Mouse (Mus musculus): Measurements from ENCODE around the gene Tfcp2l1. TPM values are rescaled to one million over a fixed set of nuclear protein-coding genes. Genes with fewer than 3 reads are reported as not detected.

The Tfcp2l1 gene
- total RNA-seq, 1 experiment from 2014 or later = 0.84 TPM

DNA sequence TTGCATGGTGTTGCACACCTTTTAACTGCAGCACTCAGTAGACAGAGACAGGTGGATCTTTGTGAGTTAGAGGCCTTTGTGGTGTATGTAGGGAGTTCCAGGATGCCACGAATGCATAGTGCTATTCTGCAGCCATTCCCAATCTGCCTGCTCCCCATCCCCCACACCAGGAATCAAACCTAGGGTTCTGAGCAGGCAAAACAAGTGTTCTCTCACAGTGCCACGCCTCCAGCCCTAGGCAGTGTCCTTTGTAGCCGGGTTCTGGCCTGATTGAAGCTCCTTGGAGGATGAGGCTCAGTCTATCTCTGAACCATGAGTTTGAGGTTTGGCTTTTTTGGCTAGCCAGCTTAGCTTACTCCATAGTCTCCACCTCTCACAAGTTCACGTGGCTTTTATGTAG, 18.0 kb downstream of the Tfcp2l1 start:
- ATAC-seq (replicated peaks in 1 of 2; ENCODE audit: insufficient read depth in 1 of 2, low FRiP score in 2 of 2, low TSS enrichment in 1 of 2, low read depth in 1 of 2, poor library complexity in 2 of 2, severe bottlenecking in 2 of 2) = no peak

DNA sequence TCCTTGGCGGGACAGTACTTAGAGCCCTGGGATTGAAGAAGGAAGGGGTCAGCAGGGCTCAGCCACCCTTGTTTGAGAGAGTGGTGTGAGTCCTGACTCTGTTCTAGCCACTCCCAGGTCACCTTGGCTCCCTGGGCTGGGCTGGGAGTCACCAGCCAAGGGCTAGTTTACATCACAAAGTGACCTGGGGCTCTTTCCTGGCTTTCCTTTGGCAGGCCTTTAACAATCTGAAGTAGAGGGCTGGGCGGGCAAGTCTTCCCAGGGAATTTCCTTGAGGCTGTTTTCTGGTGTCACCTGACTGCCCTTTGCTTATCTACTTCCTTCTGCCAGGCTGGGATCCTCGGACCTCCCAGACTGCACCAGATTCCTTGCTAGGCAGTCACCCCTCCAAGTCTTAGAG, 20.3 kb downstream of the Tfcp2l1 start:
- ATAC-seq (replicated peaks in 1 of 2; ENCODE audit: insufficient read depth in 1 of 2, low FRiP score in 2 of 2, low TSS enrichment in 1 of 2, low read depth in 1 of 2, poor library complexity in 2 of 2, severe bottlenecking in 2 of 2) = no peak

DNA sequence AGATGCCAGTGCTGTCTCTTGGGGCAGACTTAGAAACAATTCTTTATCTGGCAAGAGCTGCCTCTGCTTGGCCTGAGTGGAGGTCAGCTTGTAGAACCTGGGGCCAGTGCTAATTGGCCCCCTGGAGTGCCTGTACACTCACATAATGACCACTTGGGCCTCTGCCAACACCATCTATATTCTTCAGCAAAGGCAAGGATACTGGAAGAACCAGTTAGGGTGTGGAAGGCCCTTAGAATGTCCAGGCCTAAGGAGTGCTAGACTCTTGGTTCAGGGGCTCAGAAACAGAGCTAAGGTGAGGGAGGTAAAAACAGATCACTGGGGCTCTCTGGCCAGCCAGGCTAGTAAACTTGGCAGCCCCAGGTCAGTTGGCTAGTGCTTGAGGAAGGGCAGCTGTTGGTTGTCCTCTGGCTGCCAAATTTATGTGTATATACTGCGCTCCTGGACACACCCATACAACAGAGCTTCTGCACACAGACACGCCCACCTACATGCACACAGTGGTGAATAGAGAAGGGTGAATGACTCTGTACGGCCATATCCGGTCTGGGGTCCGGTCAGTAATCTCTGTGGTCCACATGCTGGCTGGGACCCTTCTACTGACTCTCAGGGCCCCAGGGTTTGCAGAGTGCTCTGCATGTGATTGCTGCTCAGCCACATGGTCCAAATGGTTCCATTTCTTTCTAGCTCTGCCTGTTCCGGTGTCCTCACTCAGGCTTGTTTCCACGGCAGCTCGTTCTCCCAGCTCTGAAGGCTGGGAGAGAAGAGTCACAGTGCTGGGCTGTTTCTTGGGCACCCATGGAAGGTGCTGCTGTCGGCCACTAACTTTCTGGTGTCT, 22.4 kb downstream of the Tfcp2l1 start:
- no peak for ATAC-seq (replicated peaks in 1 of 2; ENCODE audit: insufficient read depth in 1 of 2, low FRiP score in 2 of 2, low TSS enrichment in 1 of 2, low read depth in 1 of 2, poor library complexity in 2 of 2, severe bottlenecking in 2 of 2)

DNA sequence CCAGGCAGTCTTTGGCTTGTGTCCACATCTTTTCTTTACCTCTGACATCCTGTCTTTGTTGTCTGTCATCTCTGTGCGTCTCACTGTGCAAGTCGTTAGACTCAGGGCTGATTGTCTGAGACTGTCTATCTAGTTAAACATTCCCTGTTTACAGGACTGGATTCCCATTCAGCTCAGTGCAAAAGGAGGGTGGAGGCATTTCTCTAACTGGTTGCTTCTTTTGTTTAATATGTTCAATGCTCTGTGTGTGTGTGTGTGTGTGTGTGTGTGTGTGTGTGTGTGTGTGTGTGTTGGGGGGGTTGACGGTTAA, 23.0 kb downstream of the Tfcp2l1 start:
- ATAC-seq (replicated peaks in 1 of 2; ENCODE audit: insufficient read depth in 1 of 2, low FRiP score in 2 of 2, low TSS enrichment in 1 of 2, low read depth in 1 of 2, poor library complexity in 2 of 2, severe bottlenecking in 2 of 2) = no peak

DNA sequence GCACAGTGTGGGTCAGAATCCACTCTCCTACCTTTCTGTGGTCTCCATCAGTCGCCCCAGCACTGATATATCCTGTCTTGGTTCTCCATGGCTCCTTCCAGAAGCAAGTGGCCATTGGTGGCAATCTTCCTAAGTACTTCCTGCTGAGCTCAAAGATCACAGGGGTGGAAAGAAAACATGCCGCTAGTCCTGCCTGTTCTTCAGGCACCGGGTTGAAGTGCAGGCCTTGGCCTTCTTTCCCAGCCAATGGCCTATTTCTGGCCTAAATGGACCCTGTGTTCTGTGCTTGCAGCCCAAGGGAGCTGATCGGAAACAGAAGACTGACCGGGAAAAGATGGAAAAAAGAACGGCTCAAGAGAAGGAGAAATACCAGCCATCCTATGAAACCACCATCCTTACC, 31.0 kb downstream of the Tfcp2l1 start:
- no peak for ATAC-seq (replicated peaks in 1 of 2; ENCODE audit: insufficient read depth in 1 of 2, low FRiP score in 2 of 2, low TSS enrichment in 1 of 2, low read depth in 1 of 2, poor library complexity in 2 of 2, severe bottlenecking in 2 of 2)

DNA sequence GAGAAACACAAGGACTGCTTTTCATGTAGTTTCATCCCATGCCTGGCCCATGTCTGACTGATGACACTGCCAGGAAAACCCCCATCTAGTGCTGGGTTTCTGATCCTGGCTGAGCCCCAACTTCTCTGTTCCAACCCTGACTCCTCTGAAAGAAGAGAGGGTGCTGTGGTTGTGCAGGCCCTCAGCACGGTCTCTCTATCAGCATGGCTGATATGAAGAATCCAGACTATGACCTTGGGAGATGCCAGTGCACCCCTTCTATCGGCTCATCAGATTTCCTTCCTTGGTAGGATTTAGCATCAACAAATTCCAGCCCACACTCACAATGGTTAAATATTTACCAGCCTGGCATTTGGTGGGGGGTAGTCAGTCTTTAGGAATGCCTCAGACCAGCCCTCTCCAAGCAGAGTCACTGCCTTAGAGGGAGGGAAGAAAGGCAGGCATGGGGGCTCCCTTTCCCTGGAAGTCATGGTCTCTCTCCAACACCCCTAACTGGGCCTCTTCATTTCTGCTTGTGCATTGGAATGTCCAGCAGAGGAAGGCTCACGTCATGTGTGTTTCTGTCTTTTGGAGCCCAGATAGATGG, 33.2 kb downstream of the Tfcp2l1 start:
- no peak for ATAC-seq (replicated peaks in 1 of 2; ENCODE audit: insufficient read depth in 1 of 2, low FRiP score in 2 of 2, low TSS enrichment in 1 of 2, low read depth in 1 of 2, poor library complexity in 2 of 2, severe bottlenecking in 2 of 2)

DNA sequence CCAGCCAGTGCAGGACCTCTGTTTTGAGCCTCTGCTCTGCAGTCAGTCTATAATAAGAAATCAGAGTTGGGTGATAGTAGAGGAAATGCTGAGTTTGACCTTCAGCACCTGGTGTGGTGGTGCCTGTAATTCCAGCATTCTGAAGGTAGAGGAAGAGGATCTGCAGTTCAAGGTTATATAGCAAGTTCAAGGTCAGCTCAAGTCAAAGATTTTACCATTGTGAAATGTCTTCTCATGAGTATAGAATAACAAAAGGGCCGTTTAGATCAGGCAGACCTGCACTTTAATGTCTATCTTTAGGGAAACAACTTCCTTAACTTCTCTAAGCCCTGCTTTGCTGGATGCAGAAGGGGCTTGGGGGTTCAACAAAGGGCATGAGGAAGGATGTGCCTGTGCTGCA, 35.3 kb downstream of the Tfcp2l1 start:
- ATAC-seq (replicated peaks in 1 of 2; ENCODE audit: insufficient read depth in 1 of 2, low FRiP score in 2 of 2, low TSS enrichment in 1 of 2, low read depth in 1 of 2, poor library complexity in 2 of 2, severe bottlenecking in 2 of 2) = no peak

DNA sequence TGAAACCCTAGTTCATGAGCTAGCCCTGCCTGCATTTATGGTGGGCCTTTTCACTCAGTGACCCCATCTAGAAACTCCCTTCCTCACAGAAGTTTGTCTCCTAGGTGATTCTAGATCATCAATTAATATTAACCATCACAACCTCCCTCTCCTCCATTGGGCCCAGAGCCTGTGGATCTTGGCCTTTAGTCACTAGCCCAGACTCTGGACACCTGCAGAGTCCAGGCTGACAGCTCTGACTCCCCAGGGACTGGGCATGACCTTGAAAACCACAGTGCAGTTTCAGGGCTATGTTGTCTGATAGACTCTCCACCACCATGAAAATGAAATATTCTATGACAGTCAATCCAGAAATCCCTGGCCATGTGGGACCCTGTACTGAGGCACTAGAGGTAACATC, 39.8 kb downstream of the Tfcp2l1 start:
- ATAC-seq (replicated peaks in 1 of 2; ENCODE audit: insufficient read depth in 1 of 2, low FRiP score in 2 of 2, low TSS enrichment in 1 of 2, low read depth in 1 of 2, poor library complexity in 2 of 2, severe bottlenecking in 2 of 2) = no peak

DNA sequence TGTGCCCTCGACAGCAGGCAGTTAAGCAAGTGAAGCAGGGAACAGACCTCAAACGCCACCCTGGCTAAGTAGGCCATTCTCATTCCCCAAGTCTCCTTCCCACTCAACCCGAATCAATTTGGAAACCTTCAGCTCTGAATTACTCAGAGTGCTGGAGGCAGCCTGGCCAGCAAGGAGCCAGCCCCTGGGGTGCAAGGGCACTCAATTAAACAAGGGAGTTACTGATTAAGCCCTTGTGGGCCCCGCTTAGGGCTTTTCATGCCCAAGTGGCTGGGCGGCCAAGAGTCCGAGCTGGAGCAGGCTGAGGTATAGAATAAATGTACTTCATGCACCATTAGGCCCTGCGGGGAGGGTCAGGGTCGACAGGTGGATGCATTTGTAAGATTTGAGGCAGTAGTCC, 44.5 kb downstream of the Tfcp2l1 start:
- no peak for ATAC-seq (replicated peaks in 1 of 2; ENCODE audit: insufficient read depth in 1 of 2, low FRiP score in 2 of 2, low TSS enrichment in 1 of 2, low read depth in 1 of 2, poor library complexity in 2 of 2, severe bottlenecking in 2 of 2)

DNA sequence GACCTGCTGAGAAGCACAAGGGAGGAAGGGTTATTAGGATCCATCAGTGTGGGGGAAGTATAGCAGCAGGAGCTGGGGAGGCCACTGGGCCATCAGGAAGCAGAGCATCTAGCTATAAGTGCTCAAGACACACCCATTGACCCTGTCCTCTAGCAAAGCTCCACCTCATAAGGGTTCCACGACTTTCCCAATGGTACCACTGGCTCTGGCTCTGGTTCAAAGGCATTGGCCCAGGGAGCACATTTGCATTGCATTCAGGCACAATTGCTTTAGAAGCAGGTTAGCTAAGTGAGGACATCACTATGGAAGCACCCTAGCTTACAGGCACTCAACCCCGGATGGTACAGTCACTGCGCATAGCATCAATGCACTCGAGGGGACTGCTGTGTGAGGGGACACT, 46.4 kb downstream of the Tfcp2l1 start:
- peak in 1 of 2 experiments; percentile 28; a peak in 1 of 4 replicates for ATAC-seq (replicated peaks in 1 of 2; ENCODE audit: insufficient read depth in 1 of 2, low FRiP score in 2 of 2, low TSS enrichment in 1 of 2, low read depth in 1 of 2, poor library complexity in 2 of 2, severe bottlenecking in 2 of 2)

DNA sequence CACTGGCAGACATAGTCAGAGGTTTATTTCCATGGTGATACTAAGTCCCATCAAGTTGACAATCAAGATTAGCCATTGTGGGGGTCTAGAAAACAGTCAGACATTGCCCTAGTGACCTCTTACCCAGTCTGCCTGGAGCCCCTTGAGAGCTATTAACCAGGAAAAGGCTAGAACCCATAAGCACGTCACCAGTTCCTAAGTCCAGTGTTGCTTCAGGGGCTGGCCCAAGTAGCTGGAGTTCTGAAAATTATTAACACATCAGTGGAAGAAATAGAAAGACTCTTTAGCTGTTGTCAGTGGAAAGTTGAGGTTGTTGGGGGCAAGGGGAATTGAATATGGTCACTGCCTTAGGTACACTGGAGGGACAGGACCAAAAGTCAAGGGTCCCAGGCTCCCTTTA, 54.2 kb downstream of the Tfcp2l1 start:
- no peak for ATAC-seq (replicated peaks in 1 of 2; ENCODE audit: insufficient read depth in 1 of 2, low FRiP score in 2 of 2, low TSS enrichment in 1 of 2, low read depth in 1 of 2, poor library complexity in 2 of 2, severe bottlenecking in 2 of 2)

DNA sequence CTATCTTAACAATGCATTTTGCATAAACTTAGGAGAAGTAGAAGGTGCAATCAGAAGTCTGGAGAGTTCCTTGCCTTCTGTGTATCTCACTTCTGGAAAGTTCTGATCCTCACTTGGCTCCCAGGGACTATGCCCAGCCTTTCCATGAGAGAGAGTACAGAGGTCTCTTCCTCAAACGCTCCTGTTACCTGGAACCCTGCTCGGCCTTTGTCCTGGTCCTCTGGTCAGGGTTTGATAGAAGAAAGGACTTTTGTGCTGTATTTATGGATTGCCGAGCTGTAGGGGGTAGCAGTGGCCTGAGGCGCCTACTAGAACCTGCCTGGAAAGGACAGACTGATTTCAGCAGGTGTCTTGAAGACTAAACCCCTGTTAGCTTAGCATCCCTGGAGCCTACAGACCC, 55.9 kb downstream of the Tfcp2l1 start:
- no peak for ATAC-seq (replicated peaks in 1 of 2; ENCODE audit: insufficient read depth in 1 of 2, low FRiP score in 2 of 2, low TSS enrichment in 1 of 2, low read depth in 1 of 2, poor library complexity in 2 of 2, severe bottlenecking in 2 of 2)

DNA sequence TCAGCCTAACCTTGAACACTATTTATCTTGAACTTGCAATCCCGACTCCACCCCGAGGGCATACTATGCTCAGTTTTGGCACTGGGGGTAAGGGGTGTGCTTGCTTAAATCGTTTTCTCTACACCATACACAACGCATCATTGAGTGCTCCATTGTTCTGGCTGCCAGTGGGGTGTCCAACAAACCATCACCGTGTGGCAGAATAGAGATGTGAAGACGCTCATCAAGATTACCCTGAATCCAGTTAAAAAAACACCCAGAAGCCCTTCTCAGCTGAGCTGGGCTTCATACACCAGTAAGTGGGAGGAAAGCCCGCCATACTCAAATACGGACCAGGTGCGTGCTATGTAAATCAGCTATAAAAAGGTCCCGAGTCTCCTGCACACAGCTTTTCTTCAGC, 60.0 kb downstream of the Tfcp2l1 start:
- no peak for ATAC-seq (replicated peaks in 1 of 2; ENCODE audit: insufficient read depth in 1 of 2, low FRiP score in 2 of 2, low TSS enrichment in 1 of 2, low read depth in 1 of 2, poor library complexity in 2 of 2, severe bottlenecking in 2 of 2)

DNA sequence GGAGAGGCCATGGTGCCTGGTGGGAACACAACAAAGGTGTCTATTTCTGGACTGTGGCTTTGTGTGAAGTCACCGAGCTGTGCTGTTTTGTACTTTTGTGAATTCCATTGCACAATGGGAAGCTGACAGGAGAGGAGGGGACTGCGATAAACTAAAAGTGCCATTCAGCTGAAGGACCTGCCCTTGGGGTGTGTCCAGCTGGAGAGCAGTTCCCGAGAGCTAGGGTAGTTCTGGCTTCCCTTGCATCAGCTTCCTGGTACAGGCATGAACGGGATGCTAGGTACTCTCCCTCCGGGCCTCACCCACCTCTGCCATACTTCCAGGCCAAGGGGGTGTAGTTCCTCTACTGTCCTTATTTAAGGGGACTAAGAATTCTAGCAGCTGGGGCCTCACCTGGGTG, 62.1 kb downstream of the Tfcp2l1 start:
- no peak for ATAC-seq (replicated peaks in 1 of 2; ENCODE audit: insufficient read depth in 1 of 2, low FRiP score in 2 of 2, low TSS enrichment in 1 of 2, low read depth in 1 of 2, poor library complexity in 2 of 2, severe bottlenecking in 2 of 2)

DNA sequence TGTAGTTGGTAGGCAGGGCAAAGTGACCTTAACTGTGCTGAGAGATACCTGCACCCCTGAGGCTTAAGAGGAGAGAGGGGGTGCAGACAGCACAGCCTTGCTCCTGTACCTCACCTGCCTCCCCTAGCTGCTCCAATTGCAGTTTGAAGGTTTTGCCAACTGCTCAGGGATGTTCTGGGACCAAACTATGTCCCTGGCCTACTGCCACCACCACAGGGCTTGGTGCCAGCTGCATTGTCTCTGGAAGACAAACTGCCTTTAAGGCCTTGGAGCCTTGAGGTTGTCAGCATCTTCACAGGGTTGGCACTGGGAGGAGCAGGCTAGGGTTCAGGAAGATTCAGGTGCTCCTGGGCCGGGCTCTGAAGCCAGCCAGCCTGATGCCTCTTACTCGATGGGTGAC, 66.7 kb downstream of the Tfcp2l1 start:
- no peak for ATAC-seq (replicated peaks in 1 of 2; ENCODE audit: insufficient read depth in 1 of 2, low FRiP score in 2 of 2, low TSS enrichment in 1 of 2, low read depth in 1 of 2, poor library complexity in 2 of 2, severe bottlenecking in 2 of 2)

DNA sequence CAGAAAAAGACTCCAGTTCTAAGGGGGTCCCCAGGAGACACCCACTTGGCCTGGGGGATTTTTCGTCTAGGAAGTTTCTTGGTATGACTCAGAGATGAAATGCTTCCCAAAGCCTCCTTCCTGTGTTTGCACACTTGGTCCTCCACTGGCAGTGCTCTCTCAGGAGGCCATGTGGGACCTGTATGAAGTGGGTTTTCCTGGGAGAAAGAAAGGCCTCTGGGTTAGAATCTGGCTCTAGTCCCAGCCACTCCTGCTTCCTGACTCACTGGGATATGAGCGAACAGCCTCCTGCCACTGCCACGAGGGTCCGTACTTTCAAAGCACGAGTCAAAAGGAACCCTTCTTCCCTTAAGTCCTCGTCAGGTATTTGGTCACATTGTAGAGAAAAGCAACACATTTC, 70.2 kb downstream of the Tfcp2l1 start:
- no peak for ATAC-seq (replicated peaks in 1 of 2; ENCODE audit: insufficient read depth in 1 of 2, low FRiP score in 2 of 2, low TSS enrichment in 1 of 2, low read depth in 1 of 2, poor library complexity in 2 of 2, severe bottlenecking in 2 of 2)

DNA sequence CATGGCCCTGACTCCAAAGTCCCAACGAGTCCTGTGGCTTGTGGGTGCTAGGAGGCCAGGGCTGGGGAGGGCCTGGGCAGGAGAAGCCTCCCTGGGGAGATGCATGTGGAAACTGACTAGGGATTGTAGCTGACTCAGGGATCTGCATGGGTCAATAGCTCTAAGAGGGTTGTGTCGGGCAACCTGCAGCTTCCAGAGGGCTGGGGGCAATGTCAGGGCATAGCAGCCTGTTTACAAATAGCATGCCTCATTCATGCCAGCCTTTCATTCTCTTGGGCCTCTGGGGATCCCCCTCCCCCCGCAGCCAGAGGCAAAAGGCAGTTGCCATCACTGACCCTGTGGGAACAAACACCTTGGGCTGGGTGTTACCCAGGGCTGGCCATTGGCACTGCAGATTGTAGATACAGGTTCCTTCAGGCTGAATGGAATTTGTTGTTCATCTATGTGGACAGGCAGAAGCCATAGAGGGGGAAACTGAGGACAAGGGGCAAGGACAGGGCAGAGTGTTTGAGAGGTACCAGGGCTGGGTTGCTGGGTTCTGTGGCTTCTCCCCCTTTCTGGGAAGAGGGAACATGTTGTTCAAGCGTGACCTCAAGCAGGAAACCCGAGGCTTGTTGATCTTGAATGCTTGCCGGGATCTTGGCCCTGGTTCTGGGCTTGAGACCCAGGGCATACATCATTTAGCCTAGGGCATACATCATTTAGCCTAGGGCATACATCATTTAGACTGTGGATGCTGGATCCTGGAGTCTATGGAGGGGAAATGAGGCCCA, 71.6 kb downstream of the Tfcp2l1 start:
- no peak for ATAC-seq (replicated peaks in 1 of 2; ENCODE audit: insufficient read depth in 1 of 2, low FRiP score in 2 of 2, low TSS enrichment in 1 of 2, low read depth in 1 of 2, poor library complexity in 2 of 2, severe bottlenecking in 2 of 2)

DNA sequence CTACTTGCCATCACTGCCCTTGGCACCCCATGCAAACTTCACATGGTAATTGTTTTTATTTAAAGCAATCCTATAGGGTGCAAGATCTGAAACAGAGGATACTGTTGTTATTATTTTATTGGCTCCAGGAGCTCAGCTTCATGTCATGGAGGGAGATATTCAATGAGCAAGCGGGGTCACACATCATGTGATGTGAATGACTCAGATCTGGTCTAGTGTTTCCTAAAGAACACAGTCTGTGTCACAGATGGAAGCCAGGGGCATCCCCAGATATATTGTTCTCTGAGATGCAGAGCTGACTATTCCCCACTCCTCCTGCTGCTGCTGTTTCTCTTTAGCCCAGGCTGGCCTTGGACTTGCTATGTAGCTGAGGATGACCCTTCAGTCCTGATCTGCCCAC, 72.2 kb downstream of the Tfcp2l1 start:
- no peak for ATAC-seq (replicated peaks in 1 of 2; ENCODE audit: insufficient read depth in 1 of 2, low FRiP score in 2 of 2, low TSS enrichment in 1 of 2, low read depth in 1 of 2, poor library complexity in 2 of 2, severe bottlenecking in 2 of 2)

Data from hematopoietic stem cell, adult 5-6 weeks (primary cell).